Mouse (Mus musculus) v-Abl transformed pro-B cells (cell line): ENCODE data around the gene Cntnap5a.

Experiments used
- in situ Hi-C, 2 experiments: fragments of 400-800 bp; cut with MboI; formaldehyde crosslinking; loops; one replicate each; pipeline ENCODE4 v1.15.1; 2025; ENCODE audit not compliant: unreplicated experiment in 2 of 2

The Cntnap5a gene

DNA sequence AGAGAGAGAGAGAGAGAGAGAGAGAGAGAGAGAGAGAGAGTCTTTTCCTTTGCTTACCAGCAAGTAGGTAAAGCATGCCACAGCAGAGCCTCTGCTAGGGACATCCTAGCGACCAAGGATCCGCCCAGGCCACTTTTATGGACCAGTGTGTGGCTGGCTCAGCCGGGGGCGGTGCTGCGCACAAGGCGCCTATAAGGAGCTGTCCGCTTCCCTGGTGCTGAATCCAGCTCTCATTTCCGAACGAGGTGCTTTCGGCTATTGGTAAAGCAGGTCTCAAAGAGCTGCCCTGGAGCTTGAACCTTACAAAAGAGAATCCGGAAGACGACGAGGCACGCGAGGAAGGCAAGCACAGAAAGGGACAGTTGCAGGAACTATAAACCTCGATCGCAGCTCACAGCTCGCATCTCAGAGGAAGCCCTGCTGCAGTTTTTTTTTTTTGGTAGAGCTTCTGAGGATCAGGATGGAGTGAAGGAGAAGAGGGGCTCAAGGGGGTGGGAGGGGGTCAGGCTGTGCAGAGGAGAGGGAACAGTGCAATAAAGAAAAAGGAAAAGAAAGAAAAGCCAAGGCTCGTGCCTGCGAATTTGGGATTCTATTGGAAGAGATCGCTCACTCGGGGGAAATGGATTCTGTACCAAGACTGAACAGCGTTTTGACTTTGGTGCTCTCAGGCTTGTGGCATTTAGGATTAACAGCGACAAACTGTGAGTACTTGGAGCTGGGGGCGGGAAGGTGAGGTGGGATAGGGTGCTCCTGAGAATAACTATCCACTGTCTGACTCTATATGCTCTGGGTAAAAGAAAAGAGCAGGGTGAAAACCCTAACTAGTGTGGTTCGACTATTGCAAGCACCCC lies at the start of gene Cntnap5a:
Cntnap5a (plus strand) TSS at position 239 of the 851 bp plus-strand sequence.
- in situ Hi-C loops = no loop called here

DNA sequence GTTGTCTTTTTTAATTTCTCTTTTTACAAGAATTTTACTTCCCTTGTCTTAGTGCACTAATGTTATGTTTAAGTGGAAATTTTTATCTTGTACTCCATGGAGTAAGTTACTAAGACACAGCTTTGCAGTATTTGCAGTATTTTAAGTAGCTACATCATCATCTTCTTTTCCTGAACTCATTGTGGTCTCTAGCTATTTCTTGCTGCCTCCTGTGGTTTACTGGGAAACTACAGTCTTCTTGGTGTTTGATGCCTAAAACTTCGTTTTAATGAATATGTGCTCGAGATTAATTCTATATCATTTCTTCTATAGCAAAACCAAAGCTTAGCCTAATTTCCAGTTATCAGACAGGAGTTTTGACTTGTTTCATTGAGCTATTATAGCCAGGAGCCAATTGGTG lies 37.6 kb upstream of the Cntnap5a start:
- in situ Hi-C loops = no loop called here

DNA sequence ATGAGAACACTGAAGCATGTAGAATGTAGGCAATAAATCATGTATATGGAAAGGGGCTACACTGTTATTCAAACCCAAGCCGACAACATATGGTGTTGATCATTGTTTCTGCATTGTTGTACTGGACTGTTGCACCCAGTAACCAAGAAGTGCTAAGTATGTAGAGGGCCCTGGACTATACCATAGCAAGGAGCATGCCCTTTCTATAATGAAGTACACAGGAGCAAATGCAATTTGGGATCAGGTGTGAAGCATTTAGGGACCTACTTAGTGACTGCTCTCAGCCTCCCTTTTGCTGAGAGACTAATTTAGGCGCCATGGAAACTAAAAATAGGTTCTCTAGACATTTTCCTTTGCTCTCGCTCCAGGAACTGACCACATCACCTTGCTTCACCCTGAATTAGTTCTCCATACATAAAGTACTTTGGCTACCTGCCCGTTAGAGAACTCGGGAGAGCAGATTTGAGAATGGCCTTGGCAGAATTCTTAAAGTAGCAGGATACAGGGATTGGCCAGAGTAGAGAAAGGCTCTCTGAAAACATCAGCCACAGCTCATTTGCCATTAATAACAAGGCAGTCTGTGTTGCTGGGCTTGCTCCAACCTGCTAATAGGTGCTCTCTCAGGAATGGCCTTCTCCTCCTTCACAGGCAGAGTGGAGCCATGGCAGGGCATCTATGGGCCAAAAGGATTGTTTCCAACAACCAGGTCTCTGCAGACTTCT lies 26.1 kb upstream of the Cntnap5a start:
- in situ Hi-C loops = no loop called here

DNA sequence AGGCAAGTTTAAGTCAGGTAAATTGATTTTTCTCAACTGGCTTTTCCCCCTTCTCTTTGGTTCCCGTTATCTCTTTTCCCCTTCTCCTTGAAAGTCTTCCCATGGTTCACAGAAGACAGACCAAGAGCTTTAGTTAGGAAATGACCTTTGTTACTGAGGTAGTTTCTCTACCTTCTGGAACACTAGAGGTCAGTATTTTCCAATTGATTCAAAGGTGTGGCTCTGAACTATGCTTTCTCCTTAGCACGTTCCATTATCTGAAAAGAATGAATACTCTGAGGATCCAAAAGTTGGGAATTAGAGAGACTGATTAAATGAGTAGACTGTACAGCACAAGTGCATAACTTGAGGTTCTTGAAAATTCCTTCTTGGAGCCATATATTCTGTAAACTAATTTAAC lies 1.9 kb downstream of the Cntnap5a start:
- in situ Hi-C loops = no loop called here

DNA sequence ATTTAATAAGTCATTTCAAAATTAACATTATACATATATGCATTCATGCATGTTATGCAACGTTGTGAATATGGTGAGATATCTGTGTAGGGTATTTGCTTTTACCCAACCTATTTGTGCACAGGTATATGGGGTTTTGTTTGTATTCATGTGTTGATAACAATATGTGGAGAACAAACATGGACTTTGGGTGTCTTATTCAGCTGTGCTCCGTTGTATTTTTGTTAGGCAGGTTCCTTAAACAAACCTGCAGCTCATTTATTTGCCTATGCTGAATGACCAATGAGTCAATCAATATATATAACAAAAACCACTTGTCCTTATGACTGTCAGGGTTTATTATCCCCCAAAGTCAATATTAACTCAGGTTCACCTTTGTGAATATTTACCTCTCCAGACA lies 15.2 kb downstream of the Cntnap5a start:
- in situ Hi-C loops = no loop called here

DNA sequence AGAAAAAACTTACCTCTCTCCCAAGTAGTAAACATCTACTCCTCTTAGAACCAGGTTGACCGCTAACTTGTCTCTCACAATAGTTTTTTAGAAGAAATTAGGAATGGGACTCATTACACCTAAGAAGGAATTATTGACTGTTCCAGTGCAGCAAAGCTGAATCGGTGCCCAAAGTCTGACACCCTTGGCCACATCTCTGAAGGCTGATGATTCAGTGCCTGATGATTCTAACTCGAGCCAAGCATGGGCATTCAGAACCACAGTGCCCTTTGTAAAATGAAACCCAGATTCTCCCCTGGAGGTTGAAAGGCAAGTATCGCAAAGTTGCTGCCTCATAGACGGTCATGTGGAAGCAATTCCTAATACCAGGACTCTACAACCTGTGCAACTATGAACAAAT lies 58.0 kb downstream of the Cntnap5a start:
- in situ Hi-C loops = no loop called here

DNA sequence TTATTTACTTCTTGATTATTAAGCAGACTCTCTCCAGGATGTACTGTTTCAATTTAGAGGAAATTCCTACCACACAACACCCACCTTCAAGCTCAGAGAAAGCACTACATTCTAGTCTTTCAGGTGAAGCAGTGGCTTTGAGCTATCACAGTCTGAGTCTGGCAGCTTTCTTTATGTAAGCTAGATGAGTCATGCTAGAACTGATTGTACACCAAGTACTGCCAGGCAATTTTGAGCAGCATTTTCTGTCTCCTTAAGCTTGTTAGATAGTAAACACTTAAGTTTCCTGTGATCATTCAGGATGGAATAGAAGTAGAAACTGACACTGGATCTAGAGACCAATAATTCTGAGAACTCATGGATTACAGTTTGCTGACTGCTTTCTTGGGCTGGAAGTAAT lies 61.0 kb downstream of the Cntnap5a start:
- in situ Hi-C loops = no loop called here

DNA sequence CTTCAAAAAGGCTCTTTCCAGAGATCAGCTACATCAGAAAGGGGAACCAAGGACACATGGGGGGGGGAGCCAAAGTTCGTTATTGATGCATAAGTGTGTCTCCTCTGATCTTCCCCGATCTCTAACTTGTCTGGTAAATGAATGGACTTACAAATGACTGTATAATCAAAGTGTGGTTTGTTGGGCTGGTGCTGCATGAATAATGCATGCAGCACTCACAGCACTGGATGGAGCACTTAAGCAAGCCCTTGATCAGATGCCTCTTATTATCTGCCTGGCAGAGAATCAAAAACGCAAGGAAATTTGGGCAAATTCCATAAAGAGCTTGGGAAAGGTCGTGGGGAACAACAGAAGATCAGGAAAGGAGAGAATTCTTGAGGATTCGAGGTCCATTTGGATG lies 100.2 kb downstream of the Cntnap5a start:
- in situ Hi-C loops = no loop called here

DNA sequence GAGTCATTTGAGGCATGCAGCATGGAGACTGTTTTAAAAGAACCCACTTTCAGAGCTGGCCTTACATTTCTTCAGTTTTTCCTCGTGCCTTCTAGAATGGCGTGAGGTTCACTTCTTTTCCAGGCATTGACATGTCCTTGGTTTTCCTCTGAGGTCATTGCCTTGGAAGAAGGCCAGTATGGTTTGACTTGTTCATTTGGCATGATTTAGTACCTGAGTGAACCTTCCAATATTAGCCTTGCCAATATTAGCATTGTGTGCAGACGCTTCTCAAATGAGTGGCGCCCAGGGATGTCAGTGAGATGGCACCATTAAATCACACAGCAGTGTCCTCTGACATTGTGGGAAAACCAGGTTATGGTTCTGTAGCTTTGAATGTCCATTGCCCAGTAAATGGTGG lies 158.0 kb downstream of the Cntnap5a start:
- in situ Hi-C loops = no loop called here

DNA sequence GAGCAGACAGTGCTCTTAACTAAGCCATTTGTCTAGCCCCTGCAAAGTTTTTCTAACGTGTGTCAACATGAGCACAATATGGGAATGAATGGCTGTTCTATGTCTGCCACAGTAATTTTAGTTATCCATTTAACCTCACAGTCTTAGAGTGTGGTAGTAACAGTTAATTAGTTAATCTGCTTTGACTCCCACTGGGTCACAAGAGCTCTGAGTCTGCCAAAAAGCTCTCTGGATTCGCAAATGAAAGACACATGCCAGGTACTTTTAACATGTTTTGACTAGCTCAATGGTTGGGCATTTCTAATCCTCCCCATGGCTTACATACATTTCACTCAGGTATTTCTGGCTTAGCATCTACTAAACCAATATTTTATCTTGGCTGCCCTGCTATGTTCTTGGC lies 163.0 kb downstream of the Cntnap5a start:
- in situ Hi-C loops = no loop called here

DNA sequence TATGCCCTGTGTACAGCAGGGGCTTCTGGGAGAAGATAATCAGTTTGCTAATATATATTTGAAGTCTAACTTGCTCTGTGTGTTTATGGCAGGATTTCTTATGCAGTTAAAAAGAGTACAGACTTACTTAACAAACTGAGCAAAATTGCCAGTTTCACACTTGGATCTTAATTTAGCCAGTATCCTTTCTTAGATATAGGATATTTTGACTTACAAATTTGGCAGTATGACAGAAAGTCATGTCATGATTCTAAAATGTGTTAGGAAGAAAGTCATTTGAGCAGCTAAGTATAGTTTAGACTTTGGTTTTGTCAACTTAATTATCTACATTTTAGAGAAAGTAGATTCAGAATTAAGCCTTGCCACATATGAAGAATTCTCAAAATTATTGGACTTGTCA lies 167.7 kb downstream of the Cntnap5a start:
- in situ Hi-C loops = no loop called here

DNA sequence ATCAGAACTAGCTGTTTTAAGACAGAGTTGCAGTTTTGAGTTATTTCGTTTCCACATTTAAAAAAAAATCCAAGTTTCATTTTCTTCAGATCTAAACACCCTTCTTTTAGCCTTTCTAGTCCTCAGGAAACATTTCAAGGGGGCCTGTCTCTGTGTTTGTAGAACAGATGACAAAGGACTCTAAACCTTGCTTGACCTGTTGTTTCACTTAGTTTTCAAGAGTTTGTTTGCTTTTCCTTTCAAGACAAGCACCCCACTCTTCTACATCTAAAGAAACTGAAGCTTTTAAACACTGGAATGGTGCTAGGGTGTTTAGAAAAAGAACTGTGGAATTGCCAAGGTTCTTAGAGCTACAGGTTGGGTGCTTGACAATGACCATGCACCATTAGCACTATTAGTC lies 233.8 kb downstream of the Cntnap5a start:
- in situ Hi-C loops = no loop called here

DNA sequence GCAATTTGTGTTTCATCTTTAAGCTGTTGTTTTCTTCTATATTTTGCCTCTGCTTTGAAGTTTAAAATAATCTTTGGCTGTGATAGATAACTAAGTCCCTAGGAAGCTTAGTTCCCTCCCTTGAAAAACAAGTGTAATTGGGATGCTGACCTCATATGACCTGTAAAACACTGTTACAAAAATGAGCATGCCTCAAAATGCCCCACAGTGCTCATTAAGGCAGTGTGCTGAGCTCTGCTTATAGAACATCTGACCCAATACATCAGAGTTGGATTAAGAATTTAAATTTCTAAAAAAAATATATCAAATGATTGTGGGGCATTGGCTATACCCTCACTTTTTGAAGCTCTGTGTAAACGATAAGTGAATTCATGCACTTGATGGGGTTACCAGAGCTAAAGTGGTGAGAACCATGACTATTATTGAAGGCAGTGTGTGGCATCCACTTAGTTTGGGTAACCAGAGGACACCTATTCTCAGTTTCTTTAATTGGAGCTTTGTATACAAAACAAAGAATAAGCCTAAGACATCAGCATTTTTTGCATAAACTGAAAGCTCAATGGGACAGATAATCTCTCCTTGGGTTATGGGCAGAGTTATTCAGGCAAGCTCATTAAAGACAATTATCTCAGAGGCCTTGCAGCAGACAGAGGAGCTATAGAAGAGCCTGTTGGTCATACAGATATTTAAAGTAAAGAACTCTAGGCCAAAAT lies 241.6 kb downstream of the Cntnap5a start:
- in situ Hi-C loops = no loop called here

DNA sequence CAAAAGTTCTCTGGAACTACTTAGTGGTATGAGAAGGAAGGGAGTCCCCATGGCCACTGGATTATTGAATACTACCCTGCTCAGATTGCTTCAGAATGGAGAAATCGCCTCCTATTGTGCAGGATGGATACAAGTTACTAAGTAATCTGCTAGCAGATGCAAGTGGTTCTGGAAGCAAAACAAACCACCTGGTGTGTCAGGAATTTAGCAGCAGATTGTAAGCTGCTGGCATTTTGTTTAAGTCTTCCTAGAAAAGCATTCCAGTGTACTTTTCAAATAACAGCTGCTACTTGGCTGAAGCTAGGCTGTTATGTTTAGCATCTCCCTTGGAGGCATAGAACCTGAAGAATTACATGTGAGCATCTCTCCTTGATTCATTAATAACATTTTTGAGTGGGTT lies 247.5 kb downstream of the Cntnap5a start:
- in situ Hi-C loops = no loop called here

DNA sequence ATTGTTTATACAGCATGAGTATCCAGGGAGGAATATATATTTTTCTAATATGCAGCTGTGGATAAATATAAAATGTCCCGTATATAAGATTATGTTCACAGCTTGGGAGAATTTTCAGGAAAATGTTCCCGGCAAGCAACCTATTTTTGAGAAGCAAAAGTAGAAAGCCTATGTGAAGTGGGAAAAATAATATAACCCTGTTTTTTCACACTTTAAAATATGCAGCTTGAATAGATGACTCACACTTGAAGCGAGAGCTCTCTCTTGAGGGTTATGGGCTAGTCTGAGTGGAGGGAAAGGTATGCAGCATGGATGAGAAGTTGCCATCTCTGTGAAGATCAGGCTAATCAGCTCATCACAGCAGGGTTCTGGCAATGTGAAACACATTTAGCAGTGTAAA lies 261.3 kb downstream of the Cntnap5a start:
- in situ Hi-C loops = no loop called here

DNA sequence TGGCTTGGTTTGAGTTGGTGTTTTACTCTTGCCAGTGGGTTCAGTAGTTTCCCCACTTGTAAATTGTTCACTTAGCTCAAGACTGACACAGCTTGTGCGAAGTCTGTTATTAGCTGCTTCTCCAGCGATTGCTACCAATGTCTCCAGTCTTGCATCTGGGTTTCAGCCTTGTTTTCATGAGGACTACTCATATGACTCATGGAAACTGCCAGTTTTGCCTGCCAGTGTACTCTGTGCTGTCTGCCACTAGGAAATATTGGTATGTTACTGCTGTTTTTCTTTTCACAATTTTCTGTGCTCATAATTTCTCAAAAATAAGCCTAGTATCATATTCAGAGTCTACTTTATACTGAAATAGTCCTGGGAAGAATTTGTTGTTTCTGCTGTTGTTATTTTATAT lies 272.0 kb downstream of the Cntnap5a start:
- in situ Hi-C loops = no loop called here

DNA sequence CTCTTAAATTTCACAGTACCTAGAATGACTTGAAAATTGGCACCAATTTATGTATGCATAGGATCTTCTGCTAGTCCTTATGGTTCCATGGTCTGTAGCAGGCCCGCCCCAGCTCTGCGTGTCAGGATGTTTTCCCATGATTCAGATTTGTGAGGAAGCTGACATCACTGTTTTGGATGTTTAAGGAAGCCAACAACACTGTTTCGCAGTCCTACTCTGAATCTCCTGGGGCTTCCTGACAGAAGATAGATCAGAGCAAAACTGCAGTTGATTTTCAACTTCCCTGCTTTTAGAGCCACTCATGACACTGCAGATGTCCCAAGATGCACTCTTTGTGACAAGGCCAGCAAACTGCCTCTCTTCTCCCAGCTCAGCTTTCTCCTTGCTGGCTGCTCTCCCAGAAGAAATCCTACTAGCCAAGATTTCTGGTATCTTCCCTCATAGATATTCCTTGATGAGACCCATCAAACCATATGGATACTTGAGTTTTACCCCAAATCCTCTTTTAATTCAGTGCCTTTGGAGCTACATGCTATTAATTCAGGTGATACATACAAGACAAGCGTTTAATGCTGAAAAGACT lies 280.5 kb downstream of the Cntnap5a start:
- in situ Hi-C loops = no loop called here

DNA sequence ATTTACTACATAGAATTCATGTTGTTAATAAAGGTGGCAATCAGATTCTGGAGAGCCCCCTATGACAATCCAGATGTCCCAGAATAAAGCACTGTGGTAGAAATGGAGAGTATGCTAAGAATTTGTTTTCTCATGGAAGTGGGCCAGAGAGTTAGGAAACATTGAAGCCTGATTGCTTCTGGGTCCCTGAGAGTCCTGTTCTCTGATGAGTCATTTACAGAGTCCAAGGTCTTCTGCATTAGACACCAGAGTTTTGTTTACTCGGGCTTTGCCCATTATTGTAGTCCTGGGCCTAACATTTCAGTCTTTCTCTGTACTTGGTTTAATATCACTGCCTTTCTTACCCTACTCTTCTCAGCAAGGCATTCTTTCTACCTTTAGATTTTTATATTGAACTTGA lies 305.6 kb downstream of the Cntnap5a start:
- in situ Hi-C loops = no loop called here

DNA sequence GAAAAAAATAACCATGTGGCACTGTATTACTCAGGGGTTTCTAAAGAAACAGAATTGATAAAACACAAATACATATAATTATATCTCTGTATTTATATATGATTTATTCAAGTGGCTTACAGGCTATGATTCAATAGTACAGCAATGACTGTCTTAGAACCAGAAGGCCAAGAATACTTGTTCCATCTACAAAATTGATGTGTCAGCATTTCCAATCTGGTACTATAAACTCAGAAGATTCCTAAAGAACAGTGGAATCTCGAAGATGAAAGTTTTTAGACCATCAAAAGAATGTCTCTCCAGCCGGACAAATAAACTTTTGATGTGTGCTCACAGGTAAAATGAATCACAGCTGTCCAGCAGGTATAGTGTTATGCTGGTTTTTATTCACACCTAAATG lies 331.2 kb downstream of the Cntnap5a start:
- in situ Hi-C loops = no loop called here

DNA sequence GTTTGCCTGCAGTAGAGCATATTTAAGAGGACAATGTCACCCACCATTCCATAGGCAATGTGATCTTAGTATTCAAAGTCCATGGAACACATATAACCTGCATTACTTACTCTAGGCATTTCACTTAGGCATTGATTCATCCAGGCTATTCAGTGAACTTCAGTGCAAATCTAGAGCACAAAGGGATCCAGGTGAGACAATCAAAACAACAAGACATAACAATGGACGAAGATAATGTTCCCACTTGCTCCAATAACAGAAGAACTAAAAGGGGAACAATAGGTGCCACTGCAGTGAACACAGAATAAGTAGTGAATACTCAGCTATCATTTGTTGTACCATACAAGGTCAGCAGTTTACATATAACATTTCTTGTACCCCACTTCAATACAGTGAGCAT lies 345.1 kb downstream of the Cntnap5a start:
- in situ Hi-C loops = no loop called here

DNA sequence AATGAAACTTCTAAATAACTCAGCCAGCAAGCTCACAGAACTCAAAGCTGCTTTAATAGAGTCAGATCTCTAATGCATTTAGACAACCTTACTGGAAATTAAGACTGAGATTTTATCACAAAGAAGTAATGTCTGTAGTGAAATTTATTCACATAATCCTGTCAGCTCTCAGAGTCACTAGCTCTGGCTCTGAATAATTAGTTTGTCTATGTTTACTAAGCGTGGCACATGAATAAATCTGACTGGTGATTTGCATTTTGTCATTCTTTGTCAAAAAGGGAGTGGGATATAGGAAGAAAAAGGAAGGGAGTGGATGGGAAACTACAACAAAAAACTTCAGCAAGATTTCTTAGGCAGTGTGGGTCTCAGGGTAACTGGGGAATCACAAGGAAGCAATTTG lies 351.3 kb downstream of the Cntnap5a start:
- in situ Hi-C loops = no loop called here
